Mouse (Mus musculus): Measurements from ENCODE around the gene Olfr643. TPM values are rescaled to one million over a fixed set of nuclear protein-coding genes. Genes with fewer than 3 reads are reported as not detected.
"Not testable (repeated sequence)": the region's sequence is repeated elsewhere in the genome, so short reads cannot be mapped to it uniquely, and the experiment has no call there.

Olfr643 gene
- total and polyA plus RNA-seq, 3 experiments, result not detected

- no peak for DNase-seq
Observed at GRCm38 (mm10) chr7:104018953-104019352, 118.3 kb downstream of the Olfr643 start.

GRCm38 (mm10) chr7:104017203-104017602 is 120.0 kb downstream of the Olfr643 start, which contains the start of gene Olfr639:
Gene Olfr639 (minus strand): TSS chr7:104017303.
- DNase-seq, result no peak

DNA sequence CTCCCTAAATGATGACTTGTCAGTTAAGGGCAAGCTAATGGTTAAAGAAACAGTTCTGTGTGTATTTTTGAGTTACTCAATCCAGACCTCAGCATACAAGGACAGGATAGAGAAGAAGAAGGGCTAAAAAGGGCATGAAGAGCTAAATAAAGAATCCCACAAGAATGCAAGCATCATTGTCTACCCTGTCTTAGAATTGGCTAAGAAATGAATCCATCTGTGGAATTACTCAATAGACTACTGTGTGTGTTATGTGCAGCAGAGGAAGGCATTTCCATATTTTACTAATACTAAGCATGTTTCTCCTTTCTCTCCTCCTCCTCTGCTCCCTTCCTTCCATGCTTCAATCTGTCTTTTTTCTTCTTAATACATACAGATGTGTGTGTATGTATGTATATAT is 138.1 kb downstream of the Olfr643 start:
- DNase-seq, result no peak

GRCm38 (mm10) chr7:103998446-103998845 is 138.8 kb downstream of the Olfr643 start, which contains the start of gene Olfr638:
Gene Olfr638 (plus strand): TSS chr7:103998746.
- DNase-seq, result no peak

DNA sequence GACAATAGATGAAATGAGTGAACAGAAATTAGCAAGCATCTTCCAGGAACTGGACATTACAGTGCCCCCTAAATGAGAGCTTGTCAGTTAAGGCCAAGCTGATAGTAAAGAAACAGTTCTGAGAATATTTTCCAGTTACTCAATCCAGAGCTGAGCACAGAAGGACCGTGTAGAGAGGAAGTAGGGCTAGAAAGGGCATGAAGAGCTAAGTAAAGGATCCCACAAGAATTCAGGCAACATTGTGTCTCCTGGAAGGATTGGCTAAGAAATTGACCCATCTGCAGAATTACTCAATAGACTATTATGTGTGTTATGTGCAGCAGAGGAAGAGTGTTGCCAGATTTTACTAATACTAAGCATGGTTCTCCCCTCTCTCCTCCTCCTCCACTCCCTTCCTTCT is 165.4 kb downstream of the Olfr643 start:
- DNase-seq, result no peak

- no peak for DNase-seq
Observed at GRCm38 (mm10) chr7:103970852-103971251, 166.4 kb downstream of the Olfr643 start, which contains the start of gene Olfr635. Gene Olfr635 (plus strand): TSS chr7:103971152.

GRCm38 (mm10) chr7:103966873-103967272 is 170.3 kb downstream of the Olfr643 start:
- DNase-seq, result not testable (repeated sequence)

Other genes with a start within 250 kb of the Olfr643 start
- gene Olfr64, start 242.9 kb downstream of the Olfr643 start, total RNA-seq (2021), result not detected
- not detected in 2 replicates for gene Olfr64, start 242.9 kb downstream of the Olfr643 start, polyA plus RNA-seq (2012; rRNA removed)
- gene Olfr65, start 233.9 kb downstream of the Olfr643 start, total RNA-seq (2021), result not detected
- gene Olfr65, start 233.9 kb downstream of the Olfr643 start, polyA plus RNA-seq (2012; rRNA removed), result not detected in 2 replicates
- not detected for gene Olfr631, start 208.6 kb downstream of the Olfr643 start, total RNA-seq (2021)
- gene Olfr631, start 208.6 kb downstream of the Olfr643 start, polyA plus RNA-seq (2012; rRNA removed), result not detected in 2 replicates
- not detected for gene Olfr632, start 203.1 kb downstream of the Olfr643 start, total RNA-seq (2021)
- gene Olfr632, start 203.1 kb downstream of the Olfr643 start, polyA plus RNA-seq (2012; rRNA removed), result not detected in 2 replicates
- gene Olfr633, start 193.0 kb downstream of the Olfr643 start, total RNA-seq (2021), result not detected
- gene Olfr633, start 193.0 kb downstream of the Olfr643 start, polyA plus RNA-seq (2012; rRNA removed), result not detected in 2 replicates
- gene Olfr635, start 166.3 kb downstream of the Olfr643 start, total RNA-seq (2021), result not detected
- gene Olfr635, start 166.3 kb downstream of the Olfr643 start, polyA plus RNA-seq (2012; rRNA removed), result not detected in 2 replicates
- gene Olfr638, start 138.7 kb downstream of the Olfr643 start, total RNA-seq (2021), result not detected
- not detected in 2 replicates for gene Olfr638, start 138.7 kb downstream of the Olfr643 start, polyA plus RNA-seq (2012; rRNA removed)
- not detected for gene Olfr639, start 120.1 kb downstream of the Olfr643 start, total RNA-seq (2021)
- not detected in 2 replicates for gene Olfr639, start 120.1 kb downstream of the Olfr643 start, polyA plus RNA-seq (2012; rRNA removed)
- not detected for gene Olfr640, start 111.8 kb downstream of the Olfr643 start, total RNA-seq (2021)
- not detected in 2 replicates for gene Olfr640, start 111.8 kb downstream of the Olfr643 start, polyA plus RNA-seq (2012; rRNA removed)
- not detected for gene Olfr641, start 102.0 kb downstream of the Olfr643 start, total RNA-seq (2021)
- gene Olfr641, start 102.0 kb downstream of the Olfr643 start, polyA plus RNA-seq (2012; rRNA removed), result not detected in 2 replicates
- not detected for gene Olfr642, start 84.7 kb downstream of the Olfr643 start, total RNA-seq (2021)
- not detected in 2 replicates for gene Olfr642, start 84.7 kb downstream of the Olfr643 start, polyA plus RNA-seq (2012; rRNA removed)
- gene 4930516K23Rik, start 76.0 kb downstream of the Olfr643 start, total RNA-seq (2021), result not detected
- gene 4930516K23Rik, start 76.0 kb downstream of the Olfr643 start, polyA plus RNA-seq (2012; rRNA removed), result not detected in 2 replicates
- gene Olfr644, start 65.5 kb downstream of the Olfr643 start, total RNA-seq (2021), result not detected
- not detected in 2 replicates for gene Olfr644, start 65.5 kb downstream of the Olfr643 start, polyA plus RNA-seq (2012; rRNA removed)
- gene Olfr645, start 51.9 kb downstream of the Olfr643 start, total RNA-seq (2021), result not detected
- not detected in 2 replicates for gene Olfr645, start 51.9 kb downstream of the Olfr643 start, polyA plus RNA-seq (2012; rRNA removed)
- gene Olfr646, start 32.5 kb downstream of the Olfr643 start, total RNA-seq (2021), result not detected
- not detected in 2 replicates for gene Olfr646, start 32.5 kb downstream of the Olfr643 start, polyA plus RNA-seq (2012; rRNA removed)
- gene Ubqln5, start 7.6 kb downstream of the Olfr643 start, total RNA-seq (2021), result not detected
- gene Ubqln5, start 7.6 kb downstream of the Olfr643 start, polyA plus RNA-seq (2012; rRNA removed), result not detected in 2 replicates
- gene Ubqln3, start 5.9 kb upstream of the Olfr643 start, total RNA-seq (2021), result not detected
- gene Ubqln3, start 5.9 kb upstream of the Olfr643 start, polyA plus RNA-seq (2012; rRNA removed), result not detected in 2 replicates
- gene Ubqlnl, start 13.2 kb upstream of the Olfr643 start, total RNA-seq (2021), result not detected
- gene Ubqlnl, start 13.2 kb upstream of the Olfr643 start, polyA plus RNA-seq (2012; rRNA removed), result not detected in 2 replicates
- gene Olfm5, start 27.4 kb upstream of the Olfr643 start, total RNA-seq (2021), result not detected
- gene Olfm5, start 27.4 kb upstream of the Olfr643 start, polyA plus RNA-seq (2012; rRNA removed), result not detected in 2 replicates
- gene Olfr648, start 46.0 kb upstream of the Olfr643 start, total RNA-seq (2021), result not detected
- 0.04 TPM in 1 of 2 replicates, not detected in the other for gene Olfr648, start 46.0 kb upstream of the Olfr643 start, polyA plus RNA-seq (2012; rRNA removed)
- gene Olfr649, start 58.6 kb upstream of the Olfr643 start, total RNA-seq (2021), result not detected
- gene Olfr649, start 58.6 kb upstream of the Olfr643 start, polyA plus RNA-seq (2012; rRNA removed), result not detected in 2 replicates
- under 1 TPM; 0.12 to 0.66 TPM for gene Trim6, start 81.4 kb upstream of the Olfr643 start, total RNA-seq (2021)
- gene Trim6, start 81.4 kb upstream of the Olfr643 start, polyA plus RNA-seq (2012; rRNA removed), result 0.09 and 0.36 TPM in 2 replicates
- 1 to 10 TPM; 6.5 to 6.8 TPM for gene Trim34a, start 107.1 kb upstream of the Olfr643 start, total RNA-seq (2021)
- gene Trim34a, start 107.1 kb upstream of the Olfr643 start, polyA plus RNA-seq (2012; rRNA removed), result 4.0 and 4.6 TPM in 2 replicates
- gene Trim5, start 150.7 kb upstream of the Olfr643 start, total RNA-seq (2021), result 1 to 10 TPM; 3.5 to 3.8 TPM
- 0.22 and 0.47 TPM in 2 replicates for gene Trim5, start 150.7 kb upstream of the Olfr643 start, polyA plus RNA-seq (2012; rRNA removed)
- gene Trim12a, start 178.1 kb upstream of the Olfr643 start, total RNA-seq (2021), result 10 to 100 TPM in 1 of 2 experiments, 1 to 10 TPM in 1; 9.1 to 12.5 TPM
- 1.4 and 1.7 TPM in 2 replicates for gene Trim12a, start 178.1 kb upstream of the Olfr643 start, polyA plus RNA-seq (2012; rRNA removed)
- gene Trim34b, start 192.1 kb upstream of the Olfr643 start, total RNA-seq (2021), result under 1 TPM; 0.38 to 0.46 TPM
- gene Trim34b, start 192.1 kb upstream of the Olfr643 start, polyA plus RNA-seq (2012; rRNA removed), result 0.54 and 1.7 TPM in 2 replicates
- 1 to 10 TPM; 9.2 to 9.8 TPM for gene Trim12c, start 216.0 kb upstream of the Olfr643 start, total RNA-seq (2021)
- 2.0 and 2.2 TPM in 2 replicates for gene Trim12c, start 216.0 kb upstream of the Olfr643 start, polyA plus RNA-seq (2012; rRNA removed)
- gene Trim30b, start 232.5 kb upstream of the Olfr643 start, total RNA-seq (2021), result under 1 TPM; 0.09 to 0.17 TPM
- gene Trim30b, start 232.5 kb upstream of the Olfr643 start, polyA plus RNA-seq (2012; rRNA removed), result not detected in 2 replicates

Measured in adrenal gland, adult 2 months (tissue).